17 mouse cellular contexts compared by ENCODE assay signal in the genomic region with DNA sequence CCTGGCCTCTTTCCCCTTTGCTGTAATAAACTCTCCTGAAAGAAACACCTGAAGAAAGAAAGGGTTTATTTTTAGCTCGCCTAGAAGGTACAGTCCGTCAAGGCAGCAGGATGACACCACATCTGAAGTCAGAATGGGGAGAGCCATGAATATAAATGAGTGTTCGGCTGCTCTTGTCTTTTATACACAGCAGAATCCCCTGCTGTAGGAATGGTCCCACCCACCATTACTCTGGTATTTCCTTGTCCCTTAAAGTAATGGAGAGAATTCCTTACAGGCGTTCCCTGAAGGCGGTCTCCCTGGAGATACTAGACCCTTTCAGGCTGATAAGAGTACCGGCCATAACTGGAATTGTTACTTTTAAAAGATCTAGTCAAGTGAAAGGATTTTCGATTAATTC. TPM values are rescaled to one million over a fixed set of nuclear protein-coding genes. Genes with fewer than 3 reads are reported as not detected.
DNase-seq lines count a peak whose midpoint lies in the region; ATAC-seq lines count a peak whose summit lies in the region.
"Had no signal": no experiment of that assay in that cellular context is flagged by ENCODE, and none has a peak within 500 bp of the region (broad histone marks: within the 10 kb centered on the region; RNA-seq: fewer than 3 reads in every experiment).

No protein-coding gene starts in this region.

- no peak overlapping the region for H3K4me3 ChIP-seq in forebrain, embryonic 11.5 days (ENCODE audit: low read depth, low read length)
- H3K4me3 ChIP-seq in forebrain, embryonic 10.5 days, result no peak overlapping the region
- H3K4me3 ChIP-seq in forebrain, embryonic 12.5 days (replicated peaks), result no peak overlapping the region
- H3K4me3 ChIP-seq in hindbrain, embryonic 16.5 days (ENCODE audit: low read length), result no peak overlapping the region
- H3K4me3 ChIP-seq in neural tube, embryonic 13.5 days, result no peak overlapping the region
- H3K4me3 ChIP-seq: erythroblast, embryonic 14.5 days had no signal

- H3K27me3 ChIP-seq in forebrain, embryonic 11.5 days (ENCODE audit: control insufficient read depth, insufficient read depth, low read length), result no peaks in the 10 kb centered on the region
- H3K27me3 ChIP-seq in forebrain, embryonic 10.5 days (ENCODE audit: poor library complexity, severe bottlenecking), result no peaks in the 10 kb centered on the region
- H3K27me3 ChIP-seq in forebrain, embryonic 12.5 days, result no peaks in the 10 kb centered on the region
- H3K27me3 ChIP-seq in hindbrain, embryonic 16.5 days (replicated peaks; ENCODE audit: control insufficient read depth, insufficient read depth, low read length), result no peaks in the 10 kb centered on the region
- no peaks in the 10 kb centered on the region for H3K27me3 ChIP-seq in neural tube, embryonic 13.5 days

- no peaks in the 10 kb centered on the region for H3K9me3 ChIP-seq in forebrain, embryonic 11.5 days (ENCODE audit: control insufficient read depth, low read length)
- H3K9me3 ChIP-seq in forebrain, embryonic 10.5 days, result no peaks in the 10 kb centered on the region
- no peaks in the 10 kb centered on the region for H3K9me3 ChIP-seq in forebrain, embryonic 12.5 days
- no peaks in the 10 kb centered on the region for H3K9me3 ChIP-seq in hindbrain, embryonic 16.5 days (ENCODE audit: control insufficient read depth, low read length)
- H3K9me3 ChIP-seq in neural tube, embryonic 13.5 days, result no peaks in the 10 kb centered on the region

- 53% methylated on average over 7 of the region's 7 CpGs for WGBS in forebrain, embryonic 11.5 days
- WGBS in forebrain, embryonic 10.5 days, result 68% methylated on average over 7 of the region's 7 CpGs
- 45% methylated on average over 7 of the region's 7 CpGs for WGBS in forebrain, embryonic 12.5 days
- WGBS in hindbrain, embryonic 16.5 days, result 38% methylated on average over 7 of the region's 7 CpGs
- 36% methylated on average over 7 of the region's 7 CpGs for WGBS in neural tube, embryonic 13.5 days

- H3K9ac ChIP-seq in forebrain, embryonic 11.5 days (ENCODE audit: low read length), result no peak overlapping the region
- no peak overlapping the region for H3K9ac ChIP-seq in forebrain, embryonic 12.5 days
- H3K9ac ChIP-seq in hindbrain, embryonic 16.5 days (ENCODE audit: low read depth, low read length), result no peak overlapping the region
- H3K9ac ChIP-seq in neural tube, embryonic 13.5 days, result no peak overlapping the region

- DNase-seq in forebrain, embryonic 11.5 days (ENCODE audit: low spot score), result no peak
- DNase-seq in forebrain, embryonic 10.5 days (ENCODE audit: extremely low spot score, low spot score), result no peak
- DNase-seq in cerebellum, adult 11-12 months, result no peak
- no peak for DNase-seq in kidney, adult 8-10 months
- DNase-seq: adrenal gland, postnatal 36 days; cerebellum, adult 18-20 months; heart, postnatal 4 days; kidney, adult 18-20 months; liver; lung, adult 2 months had no signal

- peak; percentile 61 for ATAC-seq in forebrain, embryonic 11.5 days (replicated peaks; ENCODE audit: low FRiP score)
- ATAC-seq in forebrain, embryonic 12.5 days (ENCODE audit: low FRiP score), result peak; percentile 53; the same call in 1 of the 2 replicates
- ATAC-seq in hindbrain, embryonic 16.5 days, result peak; percentile 79
- peak; percentile 74 for ATAC-seq in neural tube, embryonic 13.5 days (ENCODE audit: low read depth)
- no peak for ATAC-seq in megakaryocyte progenitor cell, adult 5-6 weeks (replicated peaks; ENCODE audit: poor library complexity)

- H3K4me1 ChIP-seq in forebrain, embryonic 11.5 days (replicated peaks; ENCODE audit: control insufficient read depth, insufficient read depth, low read length), result no peaks in the 10 kb centered on the region
- peaks cover 7% of the 10 kb centered on the region for H3K4me1 ChIP-seq in forebrain, embryonic 10.5 days
- H3K4me1 ChIP-seq in forebrain, embryonic 12.5 days, result peaks cover 10% of the 10 kb centered on the region; the same call in 1 of the 2 replicates
- H3K4me1 ChIP-seq in hindbrain, embryonic 16.5 days (ENCODE audit: control insufficient read depth, insufficient read depth, low read depth, low read length), result no peaks in the 10 kb centered on the region
- H3K4me1 ChIP-seq in neural tube, embryonic 13.5 days (replicated peaks), result peaks cover 4% of the 10 kb centered on the region; the same call in 1 of the 2 replicates

- no peak overlapping the region for H3K27ac ChIP-seq in forebrain, embryonic 11.5 days (ENCODE audit: low read depth, low read length)
- H3K27ac ChIP-seq in forebrain, embryonic 10.5 days, result no peak overlapping the region
- no peak overlapping the region for H3K27ac ChIP-seq in forebrain, embryonic 12.5 days
- no peak overlapping the region for H3K27ac ChIP-seq in hindbrain, embryonic 16.5 days (ENCODE audit: low read depth, low read length)
- H3K27ac ChIP-seq in neural tube, embryonic 13.5 days (replicated peaks), result no peak overlapping the region

- H3K4me2 ChIP-seq in forebrain, embryonic 11.5 days (ENCODE audit: low read depth, low read length, severe bottlenecking), result no peak overlapping the region
- no peak overlapping the region for H3K4me2 ChIP-seq in forebrain, embryonic 12.5 days
- H3K4me2 ChIP-seq in hindbrain, embryonic 16.5 days (ENCODE audit: low read length), result 0 out of 2 replicates have a peak overlapping the region, but pooled peaks have one; percentile 6
- peak overlapping the region; percentile 34 for H3K4me2 ChIP-seq in neural tube, embryonic 13.5 days

- no peaks in the 10 kb centered on the region for H3K36me3 ChIP-seq in forebrain, embryonic 11.5 days (ENCODE audit: control insufficient read depth, insufficient read depth, low read length)
- no peaks in the 10 kb centered on the region for H3K36me3 ChIP-seq in forebrain, embryonic 10.5 days (replicated peaks)
- no peaks in the 10 kb centered on the region for H3K36me3 ChIP-seq in forebrain, embryonic 12.5 days (replicated peaks)
- no peaks in the 10 kb centered on the region for H3K36me3 ChIP-seq in hindbrain, embryonic 16.5 days (ENCODE audit: control insufficient read depth, insufficient read depth, low read length)
- no peaks in the 10 kb centered on the region for H3K36me3 ChIP-seq in neural tube, embryonic 13.5 days

RNA-seq across cellular contexts. Expression of gene Cfap44, which starts 35.4 kb away (rescaled TPM):
- 1.5 and 1.9 TPM in 2 replicates for polyA plus RNA-seq in forebrain, embryonic 11.5 days (2014; fragmentation: Nextera tagmentation; extraction: Ambion mirVana)
- 0.45 and 0.63 TPM in 2 replicates for polyA plus RNA-seq in forebrain, embryonic 10.5 days (2016; fragmentation: Nextera tagmentation; extraction: Ambion mirVana)
- 2.4 and 3.1 TPM in 2 replicates for polyA plus RNA-seq in forebrain, embryonic 12.5 days (2016; fragmentation: Nextera tagmentation; extraction: Ambion mirVana)
- polyA plus RNA-seq in hindbrain, embryonic 16.5 days (2015; fragmentation: Nextera tagmentation; extraction: Ambion mirVana), result 5.1 TPM in 2 replicates
- 1.6 and 1.7 TPM in 2 replicates for polyA plus RNA-seq in neural tube, embryonic 13.5 days (2015; fragmentation: Nextera tagmentation; extraction: Ambion mirVana)
- not detected in 2 replicates for total RNA-seq in megakaryocyte progenitor cell, adult 5-6 weeks (2015)
- 0.30 TPM in 1 of 2 replicates, not detected in the other for total RNA-seq in megakaryocyte progenitor cell, adult 5-6 weeks (2017)
- total RNA-seq: heart, adult 8-10 months; heart, postnatal 4 days; neutrophil, adult 5-6 weeks had no signal
- polyA plus RNA-seq: erythroblast, embryonic 14.5 days had no signal

Comparison
In these comparisons a context has a peak if more than half of its experiments do, and no peak if none do; other contexts are left out.
1. H3K4me2 ChIP-seq: peak in hindbrain, embryonic 16.5 days (single experiment) and neural tube, embryonic 13.5 days (single experiment); none in forebrain, embryonic 11.5 days (single experiment) and forebrain, embryonic 12.5 days (single experiment).